Comparison of ENCODE assay signal across 22 mouse cellular contexts in the genomic region with DNA sequence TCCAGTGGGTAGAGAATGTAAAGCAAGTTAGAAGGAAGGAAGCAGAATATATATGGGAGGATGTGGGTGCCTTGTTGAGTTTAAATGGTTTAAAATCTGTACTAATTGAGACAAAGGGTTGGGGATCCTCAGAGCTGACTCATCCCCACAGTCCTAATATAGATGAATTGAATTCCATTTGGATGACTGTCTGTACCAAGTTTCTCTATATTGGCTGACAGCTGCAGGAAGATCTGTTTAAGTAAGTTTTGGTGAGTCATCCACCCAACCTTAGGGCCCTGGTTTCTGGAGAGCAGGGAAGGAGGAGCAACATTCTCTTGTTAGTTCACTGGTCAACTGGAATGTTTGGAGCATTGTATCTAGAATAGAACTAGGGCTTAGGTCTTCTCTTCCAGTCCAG.
DNase-seq lines count a peak whose midpoint lies in the region; ATAC-seq and TF ChIP-seq lines count a peak whose summit lies in the region.
"Had no signal": no experiment of that assay in that cellular context is flagged by ENCODE, and none has a peak within 500 bp of the region (broad histone marks: within the 10 kb centered on the region; RNA-seq: fewer than 3 reads in every experiment).

No protein-coding gene starts in this region.

- ATAC-seq in frontal cortex, adult (ENCODE audit: low TSS enrichment), result peak; percentile 98
- ATAC-seq in Patski, result peak; percentile 98
- no peak for ATAC-seq in kidney, embryonic 14.5 days (ENCODE audit: low FRiP score, low TSS enrichment)
- ATAC-seq: CD4-positive, CD25-positive, alpha-beta regulatory T cell, adult 4 months; forebrain, embryonic 16.5 days; intestine, embryonic 16.5 days had no signal

- no peak for DNase-seq in frontal cortex, postnatal 10 days (ENCODE audit: low spot score in 2 of 2)
- DNase-seq in 3T3-L1 (ENCODE audit: low read depth, low spot score) (peak; percentile 85), Patski (ENCODE audit: low read depth, low spot score) (no peak)
- peak; percentile 64 for DNase-seq in telencephalon, adult 2 months (ENCODE audit: low read depth, low spot score)
- DNase-seq in heart, postnatal 4 days, result no peak
- DNase-seq: adrenal gland, adult 8-10 months; cerebellum, adult 11-12 months; cerebellum, adult 9-10 months; cerebellum, postnatal 25 days; gastrocnemius, postnatal 10 days; heart, adult 2 months had no signal

- H3K27ac ChIP-seq in kidney, embryonic 14.5 days (ENCODE audit: low read depth, low read length), result no peak overlapping the region
- H3K27ac ChIP-seq: embryonic facial prominence, embryonic 12.5 days; forebrain, embryonic 12.5 days; heart, adult 2 months; heart, embryonic 15.5 days; hindbrain, embryonic 15.5 days had no signal

- H3K27me3 ChIP-seq in Patski, result no peaks in the 10 kb centered on the region
- no peaks in the 10 kb centered on the region for H3K27me3 ChIP-seq in kidney, embryonic 14.5 days (ENCODE audit: control insufficient read depth, insufficient read depth, low read length)
- H3K27me3 ChIP-seq: embryonic facial prominence, embryonic 12.5 days; forebrain, embryonic 12.5 days; heart, embryonic 15.5 days; hindbrain, embryonic 15.5 days had no signal

- TF ChIP-seq CTCF in Patski (IDR thresholded peaks at IDR 0.05), result no peak

- H3K9ac ChIP-seq in kidney, embryonic 14.5 days (ENCODE audit: low read depth, low read length), result no peak overlapping the region
- H3K9ac ChIP-seq: embryonic facial prominence, embryonic 12.5 days; forebrain, embryonic 12.5 days; heart, embryonic 15.5 days; hindbrain, embryonic 15.5 days had no signal

- CTCF ChIA-PET in Patski (lab: Charles Lee), result interaction anchor here (1.1 kb wide), 1 partner anchor 36 kb away, joined by 3 read pairs; no protein-coding TSS in a partner anchor

- in situ Hi-C loops in Patski (cut with MboI; ENCODE audit: low pct_unique_long_range_greater_than_20kb), result no loop called here

- POLR2A ChIA-PET in Patski (lab: Charles Lee), result no interaction called here

- no peak overlapping the region for H3K4me2 ChIP-seq in kidney, embryonic 14.5 days (replicated peaks; ENCODE audit: low read depth, low read length)
- H3K4me2 ChIP-seq: embryonic facial prominence, embryonic 12.5 days; forebrain, embryonic 12.5 days; heart, embryonic 11.5 days; heart, embryonic 15.5 days; hindbrain, embryonic 15.5 days had no signal

- no peaks in the 10 kb centered on the region for H3K4me1 ChIP-seq in kidney, embryonic 14.5 days (ENCODE audit: control insufficient read depth, insufficient read depth, low read length)
- H3K4me1 ChIP-seq: embryonic facial prominence, embryonic 12.5 days; forebrain, embryonic 12.5 days; heart, embryonic 15.5 days; hindbrain, embryonic 15.5 days had no signal

- no peaks in the 10 kb centered on the region for H3K9me3 ChIP-seq in kidney, embryonic 14.5 days (ENCODE audit: control insufficient read depth, low read length)
- H3K9me3 ChIP-seq: embryonic facial prominence, embryonic 12.5 days; forebrain, embryonic 12.5 days; G1E; heart, embryonic 15.5 days; hindbrain, embryonic 15.5 days had no signal

- H3K4me3 ChIP-seq in kidney, embryonic 14.5 days (ENCODE audit: low read length), result no peak overlapping the region
- H3K4me3 ChIP-seq: embryonic facial prominence, embryonic 12.5 days; forebrain, embryonic 12.5 days; heart, adult 2 months; heart, embryonic 15.5 days; hindbrain, embryonic 15.5 days had no signal

- no peaks in the 10 kb centered on the region for H3K36me3 ChIP-seq in kidney, embryonic 14.5 days (ENCODE audit: control insufficient read depth, insufficient read depth, low read length)
- H3K36me3 ChIP-seq: embryonic facial prominence, embryonic 12.5 days; forebrain, embryonic 12.5 days; G1E; heart, embryonic 15.5 days; hindbrain, embryonic 15.5 days had no signal

Comparison
In these comparisons a context has a peak if more than half of its experiments do, and no peak if none do; other contexts are left out.
1. DNase-seq: peak in 3T3-L1 (single experiment) and telencephalon, adult 2 months (single experiment); none in frontal cortex, postnatal 10 days (0 of 2), Patski (single experiment) and heart, postnatal 4 days (single experiment).